ENCODE assay signal across 8 mouse cellular contexts in genomic region chr5:64808106-64809010, GRCm38 (mm10). TPM values are rescaled to one million over a fixed set of nuclear protein-coding genes. Genes with fewer than 3 reads are reported as not detected.
DNase-seq lines count a peak whose midpoint lies in the region; ATAC-seq and TF ChIP-seq lines count a peak whose summit lies in the region.

No protein-coding gene starts in this region.

- TF ChIP-seq EP300 in stomach, postnatal 0 days (optimal IDR thresholded peaks at IDR 0.05) = no peak

- H3K4me2 ChIP-seq in embryonic facial prominence, embryonic 15.5 days (replicated peaks) = peak overlapping the region; percentile 35
- H3K4me2 ChIP-seq in hindbrain, embryonic 16.5 days (ENCODE audit: low read length) = peak overlapping the region; percentile 13
- peak overlapping the region; percentile 84 for H3K4me2 ChIP-seq in liver, embryonic 15.5 days
- H3K4me2 ChIP-seq in stomach, postnatal 0 days (replicated peaks; ENCODE audit: low read depth) = peak overlapping the region; percentile 45

- H3K9ac ChIP-seq in embryonic facial prominence, embryonic 15.5 days = no peak overlapping the region
- H3K9ac ChIP-seq in hindbrain, embryonic 16.5 days (ENCODE audit: low read depth, low read length) = no peak overlapping the region
- peak overlapping the region; percentile 39 for H3K9ac ChIP-seq in liver, embryonic 15.5 days
- H3K9ac ChIP-seq in stomach, postnatal 0 days (ENCODE audit: low read length) = peak overlapping the region; percentile 58

- WGBS in embryonic facial prominence, embryonic 15.5 days = 37% methylated on average over 24 of the region's 24 CpGs
- WGBS in hindbrain, embryonic 16.5 days = 57% methylated on average over 24 of the region's 24 CpGs
- WGBS in liver, embryonic 15.5 days (ENCODE audit: insufficient replicate concordance) = 40% methylated on average over 24 of the region's 24 CpGs
- WGBS in stomach, postnatal 0 days = 50% methylated on average over 24 of the region's 24 CpGs

- no peak for TF ChIP-seq CTCF in stomach, postnatal 0 days (IDR thresholded peaks at IDR 0.05; ENCODE audit: low read depth)

- no peaks in the 10 kb centered on the region for H3K27me3 ChIP-seq in erythroblast, embryonic 14.5 days (ENCODE audit: control insufficient read depth)
- H3K27me3 ChIP-seq in embryonic facial prominence, embryonic 15.5 days = no peaks in the 10 kb centered on the region
- H3K27me3 ChIP-seq in hindbrain, embryonic 16.5 days (replicated peaks; ENCODE audit: control insufficient read depth, insufficient read depth, low read length) = no peaks in the 10 kb centered on the region
- H3K27me3 ChIP-seq in liver, embryonic 15.5 days = no peaks in the 10 kb centered on the region
- H3K27me3 ChIP-seq in stomach, postnatal 0 days (ENCODE audit: control insufficient read depth, insufficient read depth, low read length) = no peaks in the 10 kb centered on the region

- no peak for ATAC-seq in erythroblast, adult 5-6 weeks (replicated peaks; ENCODE audit: low FRiP score, poor library complexity, severe bottlenecking)
- ATAC-seq in embryonic facial prominence, embryonic 15.5 days (ENCODE audit: insufficient number of reproducible peaks, low FRiP score, low TSS enrichment, low read depth) = no peak
- no peak for ATAC-seq in hindbrain, embryonic 16.5 days
- ATAC-seq in liver, embryonic 15.5 days (ENCODE audit: insufficient read depth) = no peak
- no peak for ATAC-seq in stomach, postnatal 0 days (ENCODE audit: low FRiP score, low TSS enrichment)

- no peaks in the 10 kb centered on the region for H3K9me3 ChIP-seq in erythroblast, embryonic 14.5 days (ENCODE audit: control insufficient read depth, low read length)
- no peaks in the 10 kb centered on the region for H3K9me3 ChIP-seq in embryonic facial prominence, embryonic 15.5 days (replicated peaks)
- H3K9me3 ChIP-seq in hindbrain, embryonic 16.5 days (ENCODE audit: control insufficient read depth, low read length) = no peaks in the 10 kb centered on the region
- no peaks in the 10 kb centered on the region for H3K9me3 ChIP-seq in liver, embryonic 15.5 days (replicated peaks)
- H3K9me3 ChIP-seq in stomach, postnatal 0 days (ENCODE audit: control insufficient read depth, low read length) = no peaks in the 10 kb centered on the region

- H3K4me1 ChIP-seq in erythroblast, embryonic 14.5 days (ENCODE audit: control insufficient read depth) = peaks cover 80% of the 10 kb centered on the region
- peaks cover 72% of the 10 kb centered on the region for H3K4me1 ChIP-seq in embryonic facial prominence, embryonic 15.5 days
- peaks cover 42% of the 10 kb centered on the region for H3K4me1 ChIP-seq in hindbrain, embryonic 16.5 days (ENCODE audit: control insufficient read depth, insufficient read depth, low read depth, low read length)
- H3K4me1 ChIP-seq in liver, embryonic 15.5 days (replicated peaks) = peaks cover 82% of the 10 kb centered on the region
- peaks cover 24% of the 10 kb centered on the region for H3K4me1 ChIP-seq in stomach, postnatal 0 days (replicated peaks; ENCODE audit: control insufficient read depth, insufficient read depth)

- no peak for DNase-seq in stomach, postnatal 0 days (ENCODE audit: low spot score)
- no peak for DNase-seq in cerebellum, postnatal 4 days (ENCODE audit: low spot score in 2 of 2)
- DNase-seq in frontal cortex, postnatal 36 days (ENCODE audit: low spot score in 2 of 2) = no peak

- H3K36me3 ChIP-seq in erythroblast, embryonic 14.5 days (ENCODE audit: control insufficient read depth) = peaks cover 84% of the 10 kb centered on the region
- H3K36me3 ChIP-seq in embryonic facial prominence, embryonic 15.5 days = 0 out of 2 replicates have a peak, but pooled peaks cover 3% of the 10 kb centered on the region
- H3K36me3 ChIP-seq in hindbrain, embryonic 16.5 days (ENCODE audit: control insufficient read depth, insufficient read depth, low read length) = 0 out of 2 replicates have a peak, but pooled peaks cover 2% of the 10 kb centered on the region
- H3K36me3 ChIP-seq in liver, embryonic 15.5 days (replicated peaks) = peaks cover 46% of the 10 kb centered on the region
- H3K36me3 ChIP-seq in stomach, postnatal 0 days (ENCODE audit: control insufficient read depth, insufficient read depth, low read length) = no peaks in the 10 kb centered on the region

- peak overlapping the region; percentile 99 for H3K4me3 ChIP-seq in erythroblast, embryonic 14.5 days (replicated peaks)
- peak overlapping the region; percentile 4; the same call in 1 of the 2 replicates for H3K4me3 ChIP-seq in embryonic facial prominence, embryonic 15.5 days (replicated peaks)
- H3K4me3 ChIP-seq in hindbrain, embryonic 16.5 days (ENCODE audit: low read length) = no peak overlapping the region
- H3K4me3 ChIP-seq in liver, embryonic 15.5 days (replicated peaks) = peak overlapping the region; percentile 95
- peak overlapping the region; percentile 13 for H3K4me3 ChIP-seq in stomach, postnatal 0 days (ENCODE audit: low read depth, low read length)

- peak overlapping the region; percentile 63 for H3K27ac ChIP-seq in embryonic facial prominence, embryonic 15.5 days (replicated peaks)
- no peak overlapping the region for H3K27ac ChIP-seq in hindbrain, embryonic 16.5 days (ENCODE audit: low read depth, low read length)
- H3K27ac ChIP-seq in liver, embryonic 15.5 days (replicated peaks) = peak overlapping the region; percentile 97
- peak overlapping the region; percentile 85 for H3K27ac ChIP-seq in stomach, postnatal 0 days (replicated peaks)

RNA-seq across cellular contexts. Expression of gene Klf3, which starts 5.2 kb away (rescaled TPM):
- polyA plus RNA-seq in erythroblast, embryonic 14.5 days (2012) = 79.3 and 88.0 TPM in 2 replicates
- 207 and 277 TPM in 2 replicates for total RNA-seq in erythroblast, adult 5-6 weeks (2015; ENCODE audit: low replicate concordance)
- 170 and 195 TPM in 2 replicates for total RNA-seq in erythroblast, adult 5-6 weeks (2017; ENCODE audit: low replicate concordance)
- 92.0 and 94.2 TPM in 2 replicates for polyA plus RNA-seq in embryonic facial prominence, embryonic 15.5 days (2015; fragmentation: Nextera tagmentation; extraction: Ambion mirVana)
- polyA plus RNA-seq in hindbrain, embryonic 16.5 days (2015; fragmentation: Nextera tagmentation; extraction: Ambion mirVana) = 23.7 and 23.8 TPM in 2 replicates
- polyA plus RNA-seq in liver, embryonic 15.5 days (2015; fragmentation: Nextera tagmentation; extraction: Ambion mirVana) = 104 and 107 TPM in 2 replicates
- 97.5 and 101 TPM in 2 replicates for polyA plus RNA-seq in stomach, postnatal 0 days (2015; fragmentation: Nextera tagmentation; extraction: Ambion mirVana)

Comparison
In these comparisons a context has a peak if more than half of its experiments do, and no peak if none do; other contexts are left out.
1. H3K4me2 ChIP-seq: peak in every context shown above with its lines; median percentile 84 in liver, embryonic 15.5 days; 45 in stomach, postnatal 0 days; 35 in embryonic facial prominence, embryonic 15.5 days; 13 in hindbrain, embryonic 16.5 days.
2. H3K9ac ChIP-seq: peak in liver, embryonic 15.5 days (single experiment) and stomach, postnatal 0 days (single experiment); none in embryonic facial prominence, embryonic 15.5 days (single experiment) and hindbrain, embryonic 16.5 days (single experiment).